Mouse (Mus musculus): ENCODE data around the gene Dnaic2. TPM values are rescaled to one million over a fixed set of nuclear protein-coding genes. Genes with fewer than 3 reads are reported as not detected.
A peak's percentile ranks its signal among the peaks of the same experiment; 100 is the strongest.

Dnaic2 gene
- not detected in 2 replicates for polyA plus RNA-seq (2011; ENCODE audit: insufficient read depth, insufficient read length, low replicate concordance, missing spikeins)

GRCm38 (mm10) chr11:114726965-114727825 lies at the start of gene Dnaic2:
Gene Dnaic2, plus strand, starts transcription at chr11:114727408.
- H3K4me1 ChIP-seq (ENCODE audit: control insufficient read depth, insufficient read depth, low read length) = no peaks in the 10 kb centered on the region; the same call in 1 of the 2 replicates
- 15% methylated on average over 34 of the region's 34 CpGs for WGBS
- no peak within 1 kb of the TSS for H3K27ac ChIP-seq (ENCODE audit: control insufficient read depth, insufficient read depth, low read depth, low read length, poor library complexity)
- TF ChIP-seq CTCF (IDR thresholded peaks at IDR 0.05; ENCODE audit: control insufficient read depth, insufficient read depth, low read length) = no peak
- H3K4me3 ChIP-seq (replicated peaks; ENCODE audit: control insufficient read depth, low read depth, low read length) = peak within 1 kb of the TSS; percentile 1

GRCm38 (mm10) chr11:114679582-114679981 lies 47.6 kb upstream of the Dnaic2 start:
- 35% methylated on average over 8 of the region's 8 CpGs for WGBS
- Histone ChIP-seq H3K4me3 (replicated peaks; ENCODE audit: control insufficient read depth, low read depth, low read length) (no peak overlapping the region), H3K4me1 (ENCODE audit: control insufficient read depth, insufficient read depth, low read length) (no peaks in the 10 kb centered on the region; the same call in 1 of the 2 replicates), H3K27ac (ENCODE audit: control insufficient read depth, insufficient read depth, low read depth, low read length, poor library complexity) (no peak overlapping the region)
- TF ChIP-seq POLR2A (IDR thresholded peaks at IDR 0.05; ENCODE audit: borderline replicate concordance, control insufficient read depth, low read depth, low read length) = no peak
- no peak for TF ChIP-seq CTCF (IDR thresholded peaks at IDR 0.05; ENCODE audit: control insufficient read depth, insufficient read depth, low read length)

- 58% methylated on average over 10 of the region's 10 CpGs for WGBS
- H3K4me3 ChIP-seq (replicated peaks; ENCODE audit: control insufficient read depth, low read depth, low read length) = no peak overlapping the region
- no peaks in the 10 kb centered on the region; the same call in 1 of the 2 replicates for H3K4me1 ChIP-seq (ENCODE audit: control insufficient read depth, insufficient read depth, low read length)
- no peak for TF ChIP-seq POLR2A (IDR thresholded peaks at IDR 0.05; ENCODE audit: borderline replicate concordance, control insufficient read depth, low read depth, low read length)
- no peak for TF ChIP-seq CTCF (IDR thresholded peaks at IDR 0.05; ENCODE audit: control insufficient read depth, insufficient read depth, low read length)
- no peak overlapping the region for H3K27ac ChIP-seq (ENCODE audit: control insufficient read depth, insufficient read depth, low read depth, low read length, poor library complexity)
These were observed 46.9 kb upstream of the Dnaic2 start for GRCm38 (mm10) chr11:114680291-114680690.

GRCm38 (mm10) chr11:114681054-114681453 lies 46.2 kb upstream of the Dnaic2 start:
- Histone ChIP-seq H3K4me3 (replicated peaks; ENCODE audit: control insufficient read depth, low read depth, low read length) (no peak overlapping the region), H3K4me1 (ENCODE audit: control insufficient read depth, insufficient read depth, low read length) (no peaks in the 10 kb centered on the region; the same call in 1 of the 2 replicates), H3K27ac (ENCODE audit: control insufficient read depth, insufficient read depth, low read depth, low read length, poor library complexity) (no peak overlapping the region)
- 90% methylated on average over 5 of the region's 5 CpGs for WGBS
- no peak for TF ChIP-seq POLR2A (IDR thresholded peaks at IDR 0.05; ENCODE audit: borderline replicate concordance, control insufficient read depth, low read depth, low read length)
- no peak for TF ChIP-seq CTCF (IDR thresholded peaks at IDR 0.05; ENCODE audit: control insufficient read depth, insufficient read depth, low read length)

GRCm38 (mm10) chr11:114682321-114682900 lies 44.8 kb upstream of the Dnaic2 start:
- Histone ChIP-seq H3K4me3 (replicated peaks; ENCODE audit: control insufficient read depth, low read depth, low read length) (no peak overlapping the region), H3K4me1 (ENCODE audit: control insufficient read depth, insufficient read depth, low read length) (no peaks in the 10 kb centered on the region; the same call in 1 of the 2 replicates), H3K27ac (ENCODE audit: control insufficient read depth, insufficient read depth, low read depth, low read length, poor library complexity) (no peak overlapping the region)
- 84% methylated on average over 13 of the region's 13 CpGs for WGBS
- TF ChIP-seq CTCF (IDR thresholded peaks at IDR 0.05; ENCODE audit: control insufficient read depth, insufficient read depth, low read length) = no peak
- TF ChIP-seq POLR2A (IDR thresholded peaks at IDR 0.05; ENCODE audit: borderline replicate concordance, control insufficient read depth, low read depth, low read length) = no peak

GRCm38 (mm10) chr11:114683029-114683721 lies 44.0 kb upstream of the Dnaic2 start:
- Histone ChIP-seq H3K27ac (ENCODE audit: control insufficient read depth, insufficient read depth, low read depth, low read length, poor library complexity) (no peak overlapping the region), H3K4me3 (replicated peaks; ENCODE audit: control insufficient read depth, low read depth, low read length) (no peak overlapping the region), H3K4me1 (ENCODE audit: control insufficient read depth, insufficient read depth, low read length) (no peaks in the 10 kb centered on the region; the same call in 1 of the 2 replicates)
- TF ChIP-seq POLR2A (IDR thresholded peaks at IDR 0.05; ENCODE audit: borderline replicate concordance, control insufficient read depth, low read depth, low read length) (no peak), CTCF (IDR thresholded peaks at IDR 0.05; ENCODE audit: control insufficient read depth, insufficient read depth, low read length) (no peak)
- WGBS = 85% methylated on average over 10 of the region's 10 CpGs

- H3K27ac ChIP-seq (ENCODE audit: control insufficient read depth, insufficient read depth, low read depth, low read length, poor library complexity) = no peak overlapping the region
- no peak overlapping the region for H3K4me3 ChIP-seq (replicated peaks; ENCODE audit: control insufficient read depth, low read depth, low read length)
- H3K4me1 ChIP-seq (ENCODE audit: control insufficient read depth, insufficient read depth, low read length) = no peaks in the 10 kb centered on the region; the same call in 1 of the 2 replicates
- WGBS = 58% methylated on average over 20 of the region's 20 CpGs
- TF ChIP-seq CTCF (IDR thresholded peaks at IDR 0.05; ENCODE audit: control insufficient read depth, insufficient read depth, low read length) = no peak
- TF ChIP-seq POLR2A (IDR thresholded peaks at IDR 0.05; ENCODE audit: borderline replicate concordance, control insufficient read depth, low read depth, low read length) = no peak
These were observed 43.2 kb upstream of the Dnaic2 start for GRCm38 (mm10) chr11:114683722-114684621.

Measured in bone marrow, adult 2 months (tissue).